ENCODE assay signal across 24 mouse cellular contexts in genomic region chr15:5273981-5274380, GRCm38 (mm10). TPM values are rescaled to one million over a fixed set of nuclear protein-coding genes. Genes with fewer than 3 reads are reported as not detected.
DNase-seq lines count a peak whose midpoint lies in the region; ATAC-seq and TF ChIP-seq lines count a peak whose summit lies in the region.
"Had no signal": no experiment of that assay in that cellular context is flagged by ENCODE, and none has a peak within 500 bp of the region (broad histone marks: within the 10 kb centered on the region; RNA-seq: fewer than 3 reads in every experiment).

No protein-coding gene starts in this region.

- DNase-seq in CD4-positive, CD25-positive, alpha-beta regulatory T cell, adult 2 months (ENCODE audit: low read depth, low spot score): peak; percentile 24
- peak; percentile 58 for DNase-seq in thymus, adult 2 months
- peak; percentile 74 for DNase-seq in thymus, postnatal 25 days
- no peak for DNase-seq in gastrocnemius, adult 18-20 months (ENCODE audit: low spot score)
- no peak for DNase-seq in c-Kit-positive CD71-positive TER-119-positive erythroid progenitor cells, embryonic 14.5 days (ENCODE audit: low spot score)
- DNase-seq: adrenal gland, adult 2 months; adrenal gland, postnatal 25 days; B cell, adult 2 months; cerebellum, adult 11 months; cerebellum, adult 9-10 months; cerebellum, postnatal 25 days; forebrain, postnatal 0 days; heart, adult 2 months; heart, postnatal 14 days had no signal

- no peaks in the 10 kb centered on the region for H3K9me3 ChIP-seq in forebrain, embryonic 16.5 days (ENCODE audit: control insufficient read depth, low read length)
- H3K9me3 ChIP-seq: embryonic facial prominence, embryonic 13.5 days; forebrain, embryonic 12.5 days; heart, embryonic 15.5 days had no signal

- no peaks in the 10 kb centered on the region for H3K4me1 ChIP-seq in thymus, adult 2 months (replicated peaks; ENCODE audit: control insufficient read depth, insufficient read depth, low read length)
- H3K4me1 ChIP-seq in forebrain, embryonic 16.5 days (replicated peaks; ENCODE audit: control insufficient read depth, insufficient read depth, low read length): no peaks in the 10 kb centered on the region
- H3K4me1 ChIP-seq: embryonic facial prominence, embryonic 13.5 days; forebrain, embryonic 12.5 days; heart, embryonic 15.5 days; hindbrain, embryonic 13.5 days had no signal

- H3K27ac ChIP-seq in thymus, adult 2 months (ENCODE audit: control insufficient read depth, insufficient read depth, low read length): no peak overlapping the region
- H3K27ac ChIP-seq in forebrain, embryonic 16.5 days (ENCODE audit: low read length): no peak overlapping the region
- H3K27ac ChIP-seq: embryonic facial prominence, embryonic 13.5 days; forebrain, embryonic 12.5 days; heart, adult 2 months; heart, embryonic 15.5 days; hindbrain, embryonic 13.5 days; hindbrain, postnatal 0 days had no signal

- H3K4me2 ChIP-seq in forebrain, embryonic 16.5 days (ENCODE audit: low read length): no peak overlapping the region
- H3K4me2 ChIP-seq: embryonic facial prominence, embryonic 13.5 days; forebrain, embryonic 12.5 days; heart, embryonic 11.5 days; heart, embryonic 15.5 days; hindbrain, embryonic 13.5 days had no signal

- TF ChIP-seq POLR2A in thymus, adult 2 months (IDR thresholded peaks at IDR 0.05; ENCODE audit: control insufficient read depth, extremely low read depth, insufficient read depth, low read length, poor library complexity): no peak

- no peak overlapping the region for H3K4me3 ChIP-seq in thymus, adult 2 months (ENCODE audit: control insufficient read depth, insufficient read depth, low read length)
- no peak overlapping the region for H3K4me3 ChIP-seq in forebrain, embryonic 16.5 days (replicated peaks; ENCODE audit: low read length)
- H3K4me3 ChIP-seq: embryonic facial prominence, embryonic 13.5 days; forebrain, embryonic 12.5 days; heart, adult 2 months; heart, embryonic 15.5 days; hindbrain, embryonic 13.5 days had no signal

- H3K9ac ChIP-seq in forebrain, embryonic 16.5 days (replicated peaks; ENCODE audit: low read depth, low read length): no peak overlapping the region
- H3K9ac ChIP-seq: embryonic facial prominence, embryonic 13.5 days; forebrain, embryonic 12.5 days; forebrain, postnatal 0 days; heart, embryonic 15.5 days; hindbrain, embryonic 13.5 days had no signal

- TF ChIP-seq CTCF in thymus, adult 2 months (IDR thresholded peaks at IDR 0.05; ENCODE audit: borderline replicate concordance, control insufficient read depth, extremely low read depth, insufficient read depth, low read length, poor library complexity): no peak

- 53% methylated on average over 1 of the region's 1 CpGs for WGBS in thymus, adult 2 months
- 86% methylated on average over 1 of the region's 1 CpGs for WGBS in forebrain, embryonic 16.5 days

- no peak for ATAC-seq in CD4-positive, CD25-positive, alpha-beta regulatory T cell, adult 4 months
- no peak for ATAC-seq in forebrain, embryonic 16.5 days
- ATAC-seq: forebrain, postnatal 0 days; hindbrain, postnatal 0 days; Patski had no signal

- H3K27me3 ChIP-seq in thymus, adult 2 months (ENCODE audit: control insufficient read depth, insufficient read depth, low read length): no peaks in the 10 kb centered on the region
- no peaks in the 10 kb centered on the region for H3K27me3 ChIP-seq in forebrain, embryonic 16.5 days (replicated peaks; ENCODE audit: control insufficient read depth, insufficient read depth, low read length)
- H3K27me3 ChIP-seq: CH12.LX; embryonic facial prominence, embryonic 13.5 days; forebrain, embryonic 12.5 days; heart, embryonic 15.5 days; hindbrain, embryonic 13.5 days; Patski had no signal

- H3K36me3 ChIP-seq in thymus, adult 2 months (ENCODE audit: control insufficient read depth, insufficient read depth, low read length): no peaks in the 10 kb centered on the region
- H3K36me3 ChIP-seq in forebrain, embryonic 16.5 days (ENCODE audit: control insufficient read depth, insufficient read depth): no peaks in the 10 kb centered on the region
- H3K36me3 ChIP-seq: embryonic facial prominence, embryonic 13.5 days; forebrain, embryonic 12.5 days; heart, embryonic 15.5 days; hindbrain, embryonic 13.5 days had no signal

RNA-seq across cellular contexts. Expression of gene Ptger4, which starts 30.0 kb away (rescaled TPM):
- polyA plus RNA-seq in CD4-positive, CD25-positive, alpha-beta regulatory T cell, adult 4 months (2017; shearing (Covaris generic)): 10 to 100 TPM; 23.6 to 26.3 TPM
- polyA plus RNA-seq in thymus, adult 2 months (2012; rRNA removed): 61.0 and 63.0 TPM in 2 replicates
- 0.52 and 0.63 TPM in 2 replicates for polyA plus RNA-seq in forebrain, embryonic 16.5 days (2015; fragmentation: Nextera tagmentation; extraction: Ambion mirVana)
- total RNA-seq in gastrocnemius, adult 18-20 months (2021): under 1 TPM; 0.46 to 0.66 TPM

Comparison
In these comparisons a context has a peak if more than half of its experiments do, and no peak if none do; other contexts are left out.
1. DNase-seq: peak in CD4-positive, CD25-positive, alpha-beta regulatory T cell, adult 2 months (single experiment), thymus, adult 2 months (single experiment) and thymus, postnatal 25 days (single experiment); none in gastrocnemius, adult 18-20 months (single experiment) and c-Kit-positive CD71-positive TER-119-positive erythroid progenitor cells, embryonic 14.5 days (single experiment).
2. RNA of gene Ptger4, which starts 30.0 kb away (polyA plus RNA-seq): 61.0 to 63.0 TPM in thymus, adult 2 months and 23.6 to 26.3 TPM in CD4-positive, CD25-positive, alpha-beta regulatory T cell, adult 4 months; 0.52 to 0.63 TPM in forebrain, embryonic 16.5 days; every median in the first group is over 10 times any median in the second.